Mouse (Mus musculus) hindbrain, postnatal 0 days (tissue): ENCODE results near the gene Qdpr. TPM values are rescaled to one million over a fixed set of nuclear protein-coding genes. Genes with fewer than 3 reads are reported as not detected.
A peak's percentile ranks its signal among the peaks of the same experiment; 100 is the strongest.

Experiments used
- ATAC-seq: fragments of 200-750 bp; cut with Nextera tagmentation; 2 replicates; pipeline ENCODE4 v1.8.0; 2017; ENCODE audit warnings: mild to moderate bottlenecking, moderate TSS enrichment, moderate library complexity
- DNase-seq: peaks from one replicate; pipeline ENCODE4 v3.0.0-alpha.2; 2015; ENCODE audit warnings: low spot score
- H3K27ac ChIP-seq: fragments of 300-500 bp; sonication (generic); 2 replicates; pipeline ENCODE4 v1.5.1; 2014; ENCODE audit warnings: mild to moderate bottlenecking
- H3K27me3 ChIP-seq: fragments of 300-500 bp; sonication (generic); 2 replicates; pipeline ENCODE4 v1.6.1; 2014; ENCODE audit warnings: low read length, mixed read lengths; ENCODE audit not compliant: insufficient read depth
- H3K36me3 ChIP-seq: fragments of 300-500 bp; sonication (generic); 2 replicates; pipeline ENCODE4 v1.6.1; 2014; ENCODE audit warnings: low read length, mixed read lengths; ENCODE audit not compliant: insufficient read depth
- H3K4me1 ChIP-seq: fragments of 300-500 bp; sonication (generic); 2 replicates; pipeline ENCODE4 v1.6.1; 2014; ENCODE audit warnings: antibody characterized with exemption, low read length, mixed read lengths; ENCODE audit not compliant: insufficient read depth
- H3K4me2 ChIP-seq: fragments of 300-500 bp; sonication (generic); 2 replicates; pipeline ENCODE4 v1.6.1; 2014; ENCODE audit warnings: low read depth, mild to moderate bottlenecking, low read length, moderate library complexity, mixed read lengths
- H3K4me3 ChIP-seq: fragments of 300-500 bp; sonication (generic); 2 replicates; pipeline ENCODE4 v1.5.1; 2014; ENCODE audit warnings: low read length
- H3K9ac ChIP-seq: fragments of 300-500 bp; sonication (generic); replicated peaks from 2 replicates; pipeline ENCODE4 v1.6.1; 2014; ENCODE audit warnings: mild to moderate bottlenecking, low read length, moderate library complexity, mixed read lengths
- H3K9me3 ChIP-seq: fragments of 300-500 bp; sonication (generic); 2 replicates; pipeline ENCODE4 v1.6.1; 2016; ENCODE audit warnings: low read length, mixed read lengths
- CTCF ChIP-seq: IDR thresholded peaks from 2 replicates; pipeline ENCODE4 v1.5.1; 2016; ENCODE audit warnings: antibody characterized with exemption, control low read depth, low read depth
- WGBS: fragments of 180-500 bp; shearing (Covaris S2); extraction: QIAGEN DNeasy Blood & Tissue Kit; methylation state at CpG from one replicate; pipeline ENCODE4 v1.1.7; 2014; 5-methylcytosine and 5-hydroxymethylcytosine counted together
- polyA plus RNA-seq: library from polyadenylated mRNA; unstranded; fragments of >200 nt; fragmentation: Nextera tagmentation; extraction: Ambion mirVana; gene quantifications from 2 replicates; pipeline ENCODE4 v1.2.1, GENCODE M21; 2015
- total RNA-seq: library from RNA; depleted of rRNA; stranded (reverse); fragments of >200 nt; gene quantifications from 2 replicates; pipeline ENCODE4 v1.2.3, GENCODE M21; 2014; rRNA removed

Qdpr gene
- total and polyA plus RNA-seq, 2 experiments from 2014 or later, result 56.4 to 160 TPM

- no peaks in the 10 kb centered on the region for H3K4me1 ChIP-seq
- 14% methylated on average over 11 of the region's 11 CpGs for WGBS
- TF ChIP-seq CTCF, result peak; percentile 96
- no peak overlapping the region for H3K27ac ChIP-seq
- H3K27me3 ChIP-seq, result no peaks in the 10 kb centered on the region
- H3K36me3 ChIP-seq, result no peaks in the 10 kb centered on the region
- ATAC-seq (peak; percentile 78), DNase-seq (peak; percentile 88)
- 0 out of 2 replicates have a peak overlapping the region, but pooled peaks have one; percentile 16 for H3K4me2 ChIP-seq
- H3K4me3 ChIP-seq, result no peak overlapping the region
- no peak overlapping the region for H3K9ac ChIP-seq
- H3K9me3 ChIP-seq, result no peaks in the 10 kb centered on the region
These were observed 47.4 kb downstream of the Qdpr start for GRCm38 (mm10) chr5:45402632-45403031.

- Histone ChIP-seq H3K9ac (no peak overlapping the region), H3K9me3 (no peaks in the 10 kb centered on the region), H3K4me3 (no peak overlapping the region), H3K27me3 (no peaks in the 10 kb centered on the region), H3K4me2 (no peak overlapping the region), H3K27ac (no peak overlapping the region), H3K4me1 (no peaks in the 10 kb centered on the region), H3K36me3 (no peaks in the 10 kb centered on the region)
- WGBS, result 61% methylated on average over 2 of the region's 2 CpGs
- DNase-seq (no peak), ATAC-seq (no peak)
- TF ChIP-seq CTCF, result no peak
These were observed 65.8 kb downstream of the Qdpr start for GRCm38 (mm10) chr5:45384034-45384812.

Other genes starting within 250 kb of the Qdpr start
- gene Clrn2, start 3.5 kb upstream of the Qdpr start, total RNA-seq, result not detected in 2 replicates
- gene Clrn2, start 3.5 kb upstream of the Qdpr start, polyA plus RNA-seq, result 0.32 and 0.36 TPM in 2 replicates
- 21.9 and 24.3 TPM in 2 replicates for gene Lap3, start 43.1 kb upstream of the Qdpr start, total RNA-seq
- 36.2 and 36.5 TPM in 2 replicates for gene Lap3, start 43.1 kb upstream of the Qdpr start, polyA plus RNA-seq
- gene Med28, start 70.0 kb upstream of the Qdpr start, total RNA-seq, result 27.7 and 71.0 TPM in 2 replicates
- 222 and 232 TPM in 2 replicates for gene Med28, start 70.0 kb upstream of the Qdpr start, polyA plus RNA-seq
- gene Fam184b, start 189.4 kb upstream of the Qdpr start, total RNA-seq, result 15.1 and 16.2 TPM in 2 replicates
- 14.8 and 15.3 TPM in 2 replicates for gene Fam184b, start 189.4 kb upstream of the Qdpr start, polyA plus RNA-seq
- 4.3 and 6.5 TPM in 2 replicates for gene Ncapg, start 219.7 kb upstream of the Qdpr start, total RNA-seq
- 6.4 and 7.8 TPM in 2 replicates for gene Ncapg, start 219.7 kb upstream of the Qdpr start, polyA plus RNA-seq